Comparison of ENCODE assay signal across 8 mouse cellular contexts in genomic region chr9:42673385-42674016, GRCm38 (mm10).
DNase-seq lines count a peak whose midpoint lies in the region; ATAC-seq lines count a peak whose summit lies in the region.

No protein-coding gene starts in this region.

- 0 out of 2 replicates have a peak overlapping the region, but pooled peaks have one; percentile 8 for H3K27ac ChIP-seq in forebrain, embryonic 12.5 days
- no peak overlapping the region for H3K27ac ChIP-seq in forebrain, embryonic 14.5 days (ENCODE audit: low read depth, low read length)
- peak overlapping the region; percentile 90 for H3K27ac ChIP-seq in lung, embryonic 16.5 days (ENCODE audit: low read length)

- peaks cover 22% of the 10 kb centered on the region for H3K4me1 ChIP-seq in forebrain, embryonic 12.5 days
- H3K4me1 ChIP-seq in forebrain, embryonic 14.5 days (ENCODE audit: control insufficient read depth, insufficient read depth, low read length), result peaks cover 2% of the 10 kb centered on the region
- H3K4me1 ChIP-seq in lung, embryonic 16.5 days (replicated peaks; ENCODE audit: control insufficient read depth, insufficient read depth, low read length), result peaks cover 9% of the 10 kb centered on the region

- no peaks in the 10 kb centered on the region for H3K9me3 ChIP-seq in forebrain, embryonic 12.5 days
- no peaks in the 10 kb centered on the region for H3K9me3 ChIP-seq in forebrain, embryonic 14.5 days (replicated peaks; ENCODE audit: control insufficient read depth, low read length)
- H3K9me3 ChIP-seq in lung, embryonic 16.5 days (ENCODE audit: control insufficient read depth, low read length), result no peaks in the 10 kb centered on the region

- no peak overlapping the region for H3K9ac ChIP-seq in forebrain, embryonic 12.5 days
- no peak overlapping the region for H3K9ac ChIP-seq in forebrain, embryonic 14.5 days (ENCODE audit: low read length)
- H3K9ac ChIP-seq in lung, embryonic 16.5 days (ENCODE audit: low read length), result no peak overlapping the region

- no peak overlapping the region for H3K4me2 ChIP-seq in forebrain, embryonic 12.5 days
- no peak overlapping the region for H3K4me2 ChIP-seq in forebrain, embryonic 14.5 days (ENCODE audit: low read length)
- 0 out of 2 replicates have a peak overlapping the region, but pooled peaks have one; percentile 9 for H3K4me2 ChIP-seq in lung, embryonic 16.5 days (ENCODE audit: low read depth, low read length)

- WGBS in forebrain, embryonic 12.5 days, result 77% methylated on average over 12 of the region's 12 CpGs
- 76% methylated on average over 12 of the region's 12 CpGs for WGBS in forebrain, embryonic 14.5 days
- WGBS in lung, embryonic 16.5 days, result 30% methylated on average over 12 of the region's 12 CpGs

- no peaks in the 10 kb centered on the region for H3K36me3 ChIP-seq in forebrain, embryonic 12.5 days (replicated peaks)
- H3K36me3 ChIP-seq in forebrain, embryonic 14.5 days (ENCODE audit: control insufficient read depth, insufficient read depth, low read length), result no peaks in the 10 kb centered on the region
- no peaks in the 10 kb centered on the region for H3K36me3 ChIP-seq in lung, embryonic 16.5 days (ENCODE audit: control insufficient read depth, insufficient read depth, low read length)

- H3K4me3 ChIP-seq in forebrain, embryonic 12.5 days (replicated peaks), result no peak overlapping the region
- no peak overlapping the region for H3K4me3 ChIP-seq in forebrain, embryonic 14.5 days (ENCODE audit: low read depth, low read length)
- H3K4me3 ChIP-seq in lung, embryonic 16.5 days (ENCODE audit: low read length), result no peak overlapping the region

- no peak for ATAC-seq in forebrain, embryonic 12.5 days (ENCODE audit: low FRiP score)
- ATAC-seq in forebrain, embryonic 14.5 days, result no peak
- peak; percentile 77 for ATAC-seq in lung, embryonic 16.5 days (ENCODE audit: low read depth)
- ATAC-seq in inflammation-experienced regulatory T-cells, adult 6 months, result no peak

- DNase-seq in forebrain, embryonic 14.5 days (ENCODE audit: low spot score), result no peak
- peak; percentile 84 for DNase-seq in kidney, adult 9 months
- DNase-seq in retina, postnatal 1 day, result peak; percentile 32
- DNase-seq in layer of hippocampus, adult 8-10 months (ENCODE audit: low spot score in 2 of 2), result no peak
- no peak for DNase-seq in gastrocnemius, adult 18-20 months (ENCODE audit: low spot score)

- H3K27me3 ChIP-seq in forebrain, embryonic 12.5 days, result no peaks in the 10 kb centered on the region
- H3K27me3 ChIP-seq in forebrain, embryonic 14.5 days (replicated peaks; ENCODE audit: control insufficient read depth, insufficient read depth, low read length), result no peaks in the 10 kb centered on the region
- H3K27me3 ChIP-seq in lung, embryonic 16.5 days (ENCODE audit: control insufficient read depth, insufficient read depth, low read depth, low read length), result no peaks in the 10 kb centered on the region

Comparison
In these comparisons a context has a peak if more than half of its experiments do, and no peak if none do; other contexts are left out.
1. DNase-seq: peak in kidney, adult 9 months (single experiment) and retina, postnatal 1 day (single experiment); none in forebrain, embryonic 14.5 days (single experiment), layer of hippocampus, adult 8-10 months (0 of 2) and gastrocnemius, adult 18-20 months (single experiment).